Mouse (Mus musculus): ENCODE data around the gene Apln. TPM values are rescaled to one million over a fixed set of nuclear protein-coding genes. Genes with fewer than 3 reads are reported as not detected.

Apln gene
- polyA plus RNA-seq, 1 experiment from 2014 or later, result 6.5 TPM

- no peak overlapping the region for H3K9ac ChIP-seq (ENCODE audit: low read length)
- no peak overlapping the region for H3K4me3 ChIP-seq (replicated peaks; ENCODE audit: low read length)
- WGBS, result 81% methylated on average over 3 of the region's 3 CpGs
- no peak overlapping the region for H3K27ac ChIP-seq (ENCODE audit: low read length)
- no peaks in the 10 kb centered on the region for H3K4me1 ChIP-seq (ENCODE audit: control insufficient read depth, insufficient read depth, low read length)
- H3K36me3 ChIP-seq (ENCODE audit: control insufficient read depth, insufficient read depth, low read length), result no peaks in the 10 kb centered on the region
- H3K27me3 ChIP-seq (ENCODE audit: control insufficient read depth, insufficient read depth, low read length), result peaks cover 5% of the 10 kb centered on the region; the same call in 1 of the 2 replicates
- no peaks in the 10 kb centered on the region for H3K9me3 ChIP-seq (replicated peaks; ENCODE audit: control insufficient read depth, low read length)
- ATAC-seq (ENCODE audit: insufficient read depth, low FRiP score), result no peak
- H3K4me2 ChIP-seq (ENCODE audit: low read depth, low read length), result no peak overlapping the region
These were observed 4.1 kb downstream of the Apln start for GRCm38 (mm10) chrX:48030593-48030992.

DNA sequence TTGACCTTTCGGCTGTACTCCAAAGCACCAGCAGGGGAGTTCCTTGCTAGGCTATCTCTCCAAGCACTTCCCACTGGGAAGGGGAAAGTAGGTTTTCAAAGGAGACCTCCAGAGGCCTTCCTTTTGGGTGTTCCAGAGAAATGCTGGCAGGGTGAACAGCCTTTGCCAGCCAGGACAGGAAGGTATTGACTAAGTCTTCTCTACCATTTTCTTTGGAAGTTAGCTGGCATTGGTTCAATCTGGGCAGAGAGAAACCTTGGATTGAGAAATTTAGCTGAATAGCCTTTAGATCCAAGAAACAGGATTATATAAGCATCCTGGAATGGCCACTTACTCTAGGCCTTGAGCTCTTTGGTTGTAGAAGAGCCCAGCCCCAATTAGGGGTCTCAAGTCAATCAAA, 11.8 kb downstream of the Apln start:
- Histone ChIP-seq H3K4me2 (ENCODE audit: low read depth, low read length) (no peak overlapping the region), H3K9ac (ENCODE audit: low read length) (no peak overlapping the region), H3K4me3 (replicated peaks; ENCODE audit: low read length) (no peak overlapping the region), H3K27ac (ENCODE audit: low read length) (no peak overlapping the region), H3K36me3 (ENCODE audit: control insufficient read depth, insufficient read depth, low read length) (no peaks in the 10 kb centered on the region), H3K9me3 (replicated peaks; ENCODE audit: control insufficient read depth, low read length) (no peaks in the 10 kb centered on the region), H3K4me1 (ENCODE audit: control insufficient read depth, insufficient read depth, low read length) (no peaks in the 10 kb centered on the region), H3K27me3 (ENCODE audit: control insufficient read depth, insufficient read depth, low read length) (no peaks in the 10 kb centered on the region)
- ATAC-seq (ENCODE audit: insufficient read depth, low FRiP score), result no peak
- WGBS, result 72% methylated on average over 1 of the region's 1 CpGs

GRCm38 (mm10) chrX:48019940-48020339, 14.7 kb downstream of the Apln start:
- WGBS, result 11% methylated on average over 5 of the region's 5 CpGs
- H3K9me3 ChIP-seq (replicated peaks; ENCODE audit: control insufficient read depth, low read length), result no peaks in the 10 kb centered on the region
- no peak overlapping the region for H3K4me3 ChIP-seq (replicated peaks; ENCODE audit: low read length)
- no peaks in the 10 kb centered on the region for H3K27me3 ChIP-seq (ENCODE audit: control insufficient read depth, insufficient read depth, low read length)
- H3K27ac ChIP-seq (ENCODE audit: low read length), result no peak overlapping the region
- H3K36me3 ChIP-seq (ENCODE audit: control insufficient read depth, insufficient read depth, low read length), result no peaks in the 10 kb centered on the region
- H3K4me2 ChIP-seq (ENCODE audit: low read depth, low read length), result no peak overlapping the region
- ATAC-seq (ENCODE audit: insufficient read depth, low FRiP score), result no peak
- no peak overlapping the region for H3K9ac ChIP-seq (ENCODE audit: low read length)
- H3K4me1 ChIP-seq (ENCODE audit: control insufficient read depth, insufficient read depth, low read length), result no peaks in the 10 kb centered on the region

GRCm38 (mm10) chrX:48019359-48019758, 15.3 kb downstream of the Apln start:
- Histone ChIP-seq H3K4me2 (ENCODE audit: low read depth, low read length) (no peak overlapping the region), H3K4me3 (replicated peaks; ENCODE audit: low read length) (no peak overlapping the region), H3K36me3 (ENCODE audit: control insufficient read depth, insufficient read depth, low read length) (no peaks in the 10 kb centered on the region), H3K4me1 (ENCODE audit: control insufficient read depth, insufficient read depth, low read length) (no peaks in the 10 kb centered on the region), H3K27me3 (ENCODE audit: control insufficient read depth, insufficient read depth, low read length) (no peaks in the 10 kb centered on the region), H3K27ac (ENCODE audit: low read length) (no peak overlapping the region), H3K9me3 (replicated peaks; ENCODE audit: control insufficient read depth, low read length) (no peaks in the 10 kb centered on the region), H3K9ac (ENCODE audit: low read length) (no peak overlapping the region)
- 30% methylated on average over 15 of the region's 15 CpGs for WGBS
- ATAC-seq (ENCODE audit: insufficient read depth, low FRiP score), result no peak

DNA sequence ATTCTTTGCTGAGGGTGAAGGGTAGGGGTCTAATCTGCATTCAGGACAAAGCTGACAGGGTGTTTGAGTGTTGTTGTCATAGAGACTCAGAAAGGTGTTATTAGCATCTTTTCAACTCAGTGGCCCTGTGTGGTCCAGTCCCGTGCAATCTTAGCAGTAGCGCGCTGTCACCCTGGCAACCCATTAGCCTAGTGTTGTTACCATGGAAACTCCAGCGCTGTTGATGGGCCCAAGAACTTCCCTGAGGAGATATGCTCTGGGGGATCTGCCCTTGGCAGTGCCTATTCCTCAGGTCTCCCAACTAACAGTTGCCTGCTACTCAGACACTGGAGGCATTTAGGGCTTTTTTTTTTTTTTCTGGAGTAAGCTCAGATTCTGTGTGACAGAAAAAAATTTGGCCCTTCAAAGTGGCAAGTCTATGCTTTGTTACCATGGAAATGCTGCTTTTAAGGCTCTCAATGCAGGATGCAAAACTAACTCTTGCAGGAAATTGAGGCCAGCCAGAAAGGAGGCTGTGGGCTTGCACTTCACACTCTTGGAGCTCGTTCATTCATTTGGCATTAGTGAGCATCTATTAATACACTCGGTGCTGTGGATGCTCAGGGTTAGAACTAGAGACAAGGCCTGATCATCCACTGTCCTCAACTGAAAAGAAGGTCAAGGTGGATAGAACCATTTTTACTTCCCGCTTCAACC, 17.6 kb downstream of the Apln start:
- Histone ChIP-seq H3K27ac (ENCODE audit: low read length) (no peak overlapping the region), H3K36me3 (ENCODE audit: control insufficient read depth, insufficient read depth, low read length) (no peaks in the 10 kb centered on the region), H3K4me3 (replicated peaks; ENCODE audit: low read length) (no peak overlapping the region), H3K4me2 (ENCODE audit: low read depth, low read length) (no peak overlapping the region), H3K9ac (ENCODE audit: low read length) (no peak overlapping the region), H3K27me3 (ENCODE audit: control insufficient read depth, insufficient read depth, low read length) (no peaks in the 10 kb centered on the region), H3K4me1 (ENCODE audit: control insufficient read depth, insufficient read depth, low read length) (no peaks in the 10 kb centered on the region), H3K9me3 (replicated peaks; ENCODE audit: control insufficient read depth, low read length) (no peaks in the 10 kb centered on the region)
- ATAC-seq (ENCODE audit: insufficient read depth, low FRiP score), result no peak
- 67% methylated on average over 7 of the region's 7 CpGs for WGBS

DNA sequence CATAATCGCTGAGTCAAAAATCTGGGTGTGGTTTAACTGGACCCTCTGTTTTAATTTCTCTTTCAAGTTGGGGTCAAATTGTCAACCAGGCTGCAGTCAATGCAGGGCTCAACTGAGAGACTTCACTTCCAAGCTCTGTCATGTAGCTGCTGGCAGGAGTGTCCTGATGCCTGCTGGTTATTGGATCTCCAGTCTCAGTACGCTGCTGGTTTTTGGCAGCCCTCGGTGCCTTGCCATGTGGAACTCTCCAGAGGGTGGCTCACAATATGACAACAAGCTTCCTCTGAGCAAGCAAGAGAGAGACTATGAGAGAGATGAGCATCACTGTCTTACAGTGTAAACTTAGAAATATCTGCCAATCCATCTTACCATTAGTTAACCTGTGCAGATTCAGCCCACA, 23.0 kb downstream of the Apln start:
- Histone ChIP-seq H3K4me1 (ENCODE audit: control insufficient read depth, insufficient read depth, low read length) (no peaks in the 10 kb centered on the region), H3K27ac (ENCODE audit: low read length) (no peak overlapping the region), H3K9ac (ENCODE audit: low read length) (no peak overlapping the region), H3K9me3 (replicated peaks; ENCODE audit: control insufficient read depth, low read length) (no peaks in the 10 kb centered on the region), H3K27me3 (ENCODE audit: control insufficient read depth, insufficient read depth, low read length) (no peaks in the 10 kb centered on the region), H3K36me3 (ENCODE audit: control insufficient read depth, insufficient read depth, low read length) (no peaks in the 10 kb centered on the region), H3K4me2 (ENCODE audit: low read depth, low read length) (no peak overlapping the region), H3K4me3 (replicated peaks; ENCODE audit: low read length) (no peak overlapping the region)
- WGBS, result 89% methylated on average over 3 of the region's 3 CpGs
- no peak for ATAC-seq (ENCODE audit: insufficient read depth, low FRiP score)

GRCm38 (mm10) chrX:48006062-48006461, 28.6 kb downstream of the Apln start:
- H3K36me3 ChIP-seq (ENCODE audit: control insufficient read depth, insufficient read depth, low read length), result no peaks in the 10 kb centered on the region
- no peak overlapping the region for H3K4me3 ChIP-seq (replicated peaks; ENCODE audit: low read length)
- H3K9me3 ChIP-seq (replicated peaks; ENCODE audit: control insufficient read depth, low read length), result no peaks in the 10 kb centered on the region
- H3K9ac ChIP-seq (ENCODE audit: low read length), result no peak overlapping the region
- H3K4me1 ChIP-seq (ENCODE audit: control insufficient read depth, insufficient read depth, low read length), result no peaks in the 10 kb centered on the region
- ATAC-seq (ENCODE audit: insufficient read depth, low FRiP score), result peak; percentile 33; the same call in 1 of the 2 replicates
- H3K27ac ChIP-seq (ENCODE audit: low read length), result no peak overlapping the region
- no peak overlapping the region for H3K4me2 ChIP-seq (ENCODE audit: low read depth, low read length)
- WGBS, result 52% methylated on average over 8 of the region's 8 CpGs
- no peaks in the 10 kb centered on the region for H3K27me3 ChIP-seq (ENCODE audit: control insufficient read depth, insufficient read depth, low read length)

GRCm38 (mm10) chrX:48004786-48005185, 29.9 kb downstream of the Apln start:
- Histone ChIP-seq H3K27me3 (ENCODE audit: control insufficient read depth, insufficient read depth, low read length) (no peaks in the 10 kb centered on the region), H3K9ac (ENCODE audit: low read length) (no peak overlapping the region), H3K9me3 (replicated peaks; ENCODE audit: control insufficient read depth, low read length) (no peaks in the 10 kb centered on the region), H3K4me3 (replicated peaks; ENCODE audit: low read length) (no peak overlapping the region), H3K27ac (ENCODE audit: low read length) (no peak overlapping the region), H3K4me1 (ENCODE audit: control insufficient read depth, insufficient read depth, low read length) (no peaks in the 10 kb centered on the region), H3K4me2 (ENCODE audit: low read depth, low read length) (no peak overlapping the region), H3K36me3 (ENCODE audit: control insufficient read depth, insufficient read depth, low read length) (no peaks in the 10 kb centered on the region)
- ATAC-seq (ENCODE audit: insufficient read depth, low FRiP score), result no peak
- 64% methylated on average over 1 of the region's 1 CpGs for WGBS

DNA sequence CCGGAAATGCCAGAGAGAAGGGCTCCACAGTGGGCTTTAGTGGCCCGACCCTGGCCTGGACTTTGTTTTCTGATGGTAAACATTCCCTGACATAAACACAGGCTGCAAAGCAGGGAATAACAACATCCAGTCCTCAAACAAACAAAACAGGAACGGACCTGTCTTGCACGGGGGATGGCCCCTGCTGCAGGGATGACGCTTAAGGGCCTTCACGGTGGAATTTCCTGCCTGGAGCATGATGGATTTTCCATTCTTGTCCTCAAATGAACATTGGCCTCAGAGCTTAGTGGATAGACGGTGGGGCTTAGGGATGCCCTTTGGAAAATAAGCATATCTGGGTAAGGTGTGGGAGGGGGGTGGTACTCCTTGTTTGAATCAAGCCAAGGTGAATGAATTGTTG, 33.5 kb downstream of the Apln start:
- H3K9ac ChIP-seq (ENCODE audit: low read length), result no peak overlapping the region
- no peaks in the 10 kb centered on the region for H3K36me3 ChIP-seq (ENCODE audit: control insufficient read depth, insufficient read depth, low read length)
- ATAC-seq (ENCODE audit: insufficient read depth, low FRiP score), result no peak
- no peak overlapping the region for H3K4me2 ChIP-seq (ENCODE audit: low read depth, low read length)
- H3K9me3 ChIP-seq (replicated peaks; ENCODE audit: control insufficient read depth, low read length), result no peaks in the 10 kb centered on the region
- no peak overlapping the region for H3K4me3 ChIP-seq (replicated peaks; ENCODE audit: low read length)
- WGBS, result 49% methylated on average over 7 of the region's 7 CpGs
- no peak overlapping the region for H3K27ac ChIP-seq (ENCODE audit: low read length)
- no peaks in the 10 kb centered on the region for H3K4me1 ChIP-seq (ENCODE audit: control insufficient read depth, insufficient read depth, low read length)
- H3K27me3 ChIP-seq (ENCODE audit: control insufficient read depth, insufficient read depth, low read length), result no peaks in the 10 kb centered on the region

All from stomach, embryonic 16.5 days (tissue).